Mouse (Mus musculus) midbrain, embryonic 11.5 days (tissue): ENCODE results near the gene Selplg. TPM values are rescaled to one million over a fixed set of nuclear protein-coding genes. Genes with fewer than 3 reads are reported as not detected.

ENCODE experiments used
- ATAC-seq: fragments of 200-750 bp; cut with Nextera tagmentation; 2 replicates; pipeline ENCODE4 v1.8.0; 2017; ENCODE audit warnings: moderate TSS enrichment, moderate library complexity; ENCODE audit not compliant: low FRiP score
- DNase-seq: peaks from one replicate; pipeline ENCODE4 v3.0.0; 2015; ENCODE audit warnings: low spot score; ENCODE audit errors: missing footprints
- H3K27ac ChIP-seq: fragments of 300-500 bp; sonication (generic); 2 replicates; pipeline ENCODE4 v1.5.1; 2014; ENCODE audit warnings: low read depth, low read length
- H3K27me3 ChIP-seq: fragments of 300-500 bp; sonication (generic); 2 replicates; pipeline ENCODE4 v1.6.1; 2014; ENCODE audit warnings: mild to moderate bottlenecking, low read length, moderate library complexity, mixed read lengths; ENCODE audit not compliant: control insufficient read depth, insufficient read depth
- H3K36me3 ChIP-seq: fragments of 300-500 bp; sonication (generic); 2 replicates; pipeline ENCODE4 v1.6.1; 2014; ENCODE audit warnings: mild to moderate bottlenecking, low read length, moderate library complexity, mixed read lengths; ENCODE audit not compliant: control insufficient read depth, insufficient read depth
- H3K4me1 ChIP-seq: fragments of 300-500 bp; sonication (generic); 2 replicates; pipeline ENCODE4 v1.6.1; 2014; ENCODE audit warnings: low read length; ENCODE audit not compliant: control insufficient read depth, insufficient read depth
- H3K4me2 ChIP-seq: fragments of 300-500 bp; sonication (generic); 2 replicates; pipeline ENCODE4 v1.6.1; 2014; ENCODE audit warnings: mild to moderate bottlenecking, moderate library complexity
- H3K4me3 ChIP-seq: fragments of 300-500 bp; sonication (generic); 2 replicates; pipeline ENCODE4 v1.5.1; 2014; ENCODE audit warnings: low read depth, low read length
- H3K9ac ChIP-seq: fragments of 300-500 bp; sonication (generic); 2 replicates; pipeline ENCODE4 v1.6.1; 2014; ENCODE audit warnings: low read length
- H3K9me3 ChIP-seq: fragments of 300-500 bp; sonication (generic); 2 replicates; pipeline ENCODE4 v1.6.1; 2016; ENCODE audit warnings: low read length; ENCODE audit not compliant: control insufficient read depth
- WGBS: fragments of 180-500 bp; shearing (Covaris S2); extraction: QIAGEN DNeasy Blood & Tissue Kit; methylation state at CpG from one replicate; pipeline ENCODE4 v1.1.7; 2014; 5-methylcytosine and 5-hydroxymethylcytosine counted together
- polyA plus RNA-seq: library from polyadenylated mRNA; unstranded; fragments of >200 nt; fragmentation: Nextera tagmentation; extraction: Ambion mirVana; gene quantifications from 2 replicates; pipeline ENCODE4 v1.2.1, GENCODE M21; 2014

The Selplg gene
- polyA plus RNA-seq, 1 experiment from 2014 or later, result 1.3 TPM

GRCm38 (mm10) chr5:113857631-113858030 is 25.2 kb upstream of the Selplg start:
- Histone ChIP-seq H3K4me2 (no peak overlapping the region), H3K4me3 (no peak overlapping the region), H3K4me1 (peaks cover 11% of the 10 kb centered on the region), H3K9ac (no peak overlapping the region), H3K27ac (no peak overlapping the region), H3K36me3 (peaks cover 2% of the 10 kb centered on the region; the same call in 1 of the 2 replicates), H3K9me3 (no peaks in the 10 kb centered on the region), H3K27me3 (no peaks in the 10 kb centered on the region)
- no peak for ATAC-seq
- whole genome bisulfite sequencing, result 73% methylated on average over 8 of the region's 8 CpGs
- DNase-seq, result no peak

- H3K4me2 ChIP-seq, result no peak overlapping the region
- H3K27ac ChIP-seq, result no peak overlapping the region
- no peaks in the 10 kb centered on the region for H3K9me3 ChIP-seq
- DNase-seq (no peak), ATAC-seq (no peak)
- peaks cover 11% of the 10 kb centered on the region for H3K4me1 ChIP-seq
- peak overlapping the region; percentile 4; the same call in 1 of the 2 replicates for H3K9ac ChIP-seq
- WGBS, result 80% methylated on average over 7 of the region's 7 CpGs
- no peaks in the 10 kb centered on the region for H3K27me3 ChIP-seq
- no peak overlapping the region for H3K4me3 ChIP-seq
- H3K36me3 ChIP-seq, result peaks cover 2% of the 10 kb centered on the region; the same call in 1 of the 2 replicates
Measured at GRCm38 (mm10) chr5:113856631-113857030, 24.2 kb upstream of the Selplg start.

GRCm38 (mm10) chr5:113855696-113856095 is 23.3 kb upstream of the Selplg start:
- no peaks in the 10 kb centered on the region for H3K27me3 ChIP-seq
- H3K27ac ChIP-seq, result peak overlapping the region; percentile 20; the same call in 1 of the 2 replicates
- no peak overlapping the region; the same call in 1 of the 2 replicates for H3K9ac ChIP-seq
- ATAC-seq (0 out of 2 replicates have a peak, but pooled peaks have one; percentile 30), DNase-seq (no peak)
- peaks cover 11% of the 10 kb centered on the region for H3K4me1 ChIP-seq
- H3K4me3 ChIP-seq, result no peak overlapping the region
- WGBS, result 64% methylated on average over 3 of the region's 3 CpGs
- H3K9me3 ChIP-seq, result no peaks in the 10 kb centered on the region
- no peaks in the 10 kb centered on the region for H3K36me3 ChIP-seq
- H3K4me2 ChIP-seq, result no peak overlapping the region

- peaks cover 11% of the 10 kb centered on the region for H3K4me1 ChIP-seq
- no peak overlapping the region for H3K4me3 ChIP-seq
- no peak overlapping the region for H3K4me2 ChIP-seq
- DNase-seq (no peak), ATAC-seq (no peak)
- no peak overlapping the region for H3K9ac ChIP-seq
- peaks cover 4% of the 10 kb centered on the region; the same call in 1 of the 2 replicates for H3K36me3 ChIP-seq
- no peaks in the 10 kb centered on the region for H3K9me3 ChIP-seq
- H3K27me3 ChIP-seq, result no peaks in the 10 kb centered on the region
- 87% methylated on average over 10 of the region's 10 CpGs for WGBS
- H3K27ac ChIP-seq, result no peak overlapping the region
Measured at GRCm38 (mm10) chr5:113855117-113855516, 22.7 kb upstream of the Selplg start.

- ATAC-seq (peak; percentile 30; the same call in 1 of the 2 replicates), DNase-seq (peak; percentile 94)
- H3K4me1 ChIP-seq, result peaks cover 11% of the 10 kb centered on the region
- no peak overlapping the region for H3K4me2 ChIP-seq
- H3K36me3 ChIP-seq, result peaks cover 9% of the 10 kb centered on the region
- H3K9ac ChIP-seq, result no peak overlapping the region
- no peak overlapping the region for H3K27ac ChIP-seq
- 50% methylated on average over 14 of the region's 14 CpGs for WGBS
- no peaks in the 10 kb centered on the region for H3K27me3 ChIP-seq
- H3K9me3 ChIP-seq, result no peaks in the 10 kb centered on the region
- H3K4me3 ChIP-seq, result no peak overlapping the region
Measured at GRCm38 (mm10) chr5:113854494-113854893, 22.1 kb upstream of the Selplg start.

- Histone ChIP-seq H3K9me3 (no peaks in the 10 kb centered on the region), H3K27me3 (no peaks in the 10 kb centered on the region), H3K27ac (no peak overlapping the region), H3K4me2 (no peak overlapping the region), H3K36me3 (peaks cover 12% of the 10 kb centered on the region), H3K9ac (no peak overlapping the region), H3K4me3 (no peak overlapping the region), H3K4me1 (peaks cover 11% of the 10 kb centered on the region)
- DNase-seq, result no peak
- 91% methylated on average over 10 of the region's 10 CpGs for WGBS
- ATAC-seq, result no peak
Measured at GRCm38 (mm10) chr5:113853541-113853940, 21.1 kb upstream of the Selplg start.

- H3K4me3 ChIP-seq, result no peak overlapping the region
- H3K9me3 ChIP-seq, result no peaks in the 10 kb centered on the region
- ATAC-seq (no peak), DNase-seq (no peak)
- WGBS, result 95% methylated on average over 7 of the region's 7 CpGs
- H3K27ac ChIP-seq, result no peak overlapping the region
- no peak overlapping the region for H3K4me2 ChIP-seq
- peaks cover 11% of the 10 kb centered on the region for H3K4me1 ChIP-seq
- H3K36me3 ChIP-seq, result peaks cover 16% of the 10 kb centered on the region
- H3K9ac ChIP-seq, result no peak overlapping the region
- H3K27me3 ChIP-seq, result no peaks in the 10 kb centered on the region
Measured at GRCm38 (mm10) chr5:113852463-113852862, 20.0 kb upstream of the Selplg start.

- Histone ChIP-seq H3K4me2 (no peak overlapping the region), H3K4me3 (no peak overlapping the region), H3K9ac (no peak overlapping the region), H3K4me1 (peaks cover 2% of the 10 kb centered on the region), H3K27me3 (no peaks in the 10 kb centered on the region), H3K36me3 (peaks cover 27% of the 10 kb centered on the region), H3K9me3 (no peaks in the 10 kb centered on the region), H3K27ac (no peak overlapping the region)
- DNase-seq (no peak), ATAC-seq (no peak)
- 93% methylated on average over 8 of the region's 8 CpGs for WGBS
Measured at GRCm38 (mm10) chr5:113850680-113851230, 18.3 kb upstream of the Selplg start.

GRCm38 (mm10) chr5:113847636-113848035 is 15.2 kb upstream of the Selplg start:
- ATAC-seq (no peak), DNase-seq (no peak)
- no peaks in the 10 kb centered on the region for H3K27me3 ChIP-seq
- H3K4me3 ChIP-seq, result no peak overlapping the region
- no peaks in the 10 kb centered on the region for H3K9me3 ChIP-seq
- no peaks in the 10 kb centered on the region for H3K4me1 ChIP-seq
- H3K27ac ChIP-seq, result no peak overlapping the region
- H3K36me3 ChIP-seq, result peaks cover 35% of the 10 kb centered on the region
- H3K9ac ChIP-seq, result no peak overlapping the region
- H3K4me2 ChIP-seq, result no peak overlapping the region
- 87% methylated on average over 9 of the region's 9 CpGs for WGBS
